Mouse (Mus musculus): ENCODE measurements around the gene Cryzl2. TPM values are rescaled to one million over a fixed set of nuclear protein-coding genes. Genes with fewer than 3 reads are reported as not detected.

Gene Cryzl2
- polyA plus RNA-seq, 1 experiment from 2014 or later = 13.6 TPM

DNA sequence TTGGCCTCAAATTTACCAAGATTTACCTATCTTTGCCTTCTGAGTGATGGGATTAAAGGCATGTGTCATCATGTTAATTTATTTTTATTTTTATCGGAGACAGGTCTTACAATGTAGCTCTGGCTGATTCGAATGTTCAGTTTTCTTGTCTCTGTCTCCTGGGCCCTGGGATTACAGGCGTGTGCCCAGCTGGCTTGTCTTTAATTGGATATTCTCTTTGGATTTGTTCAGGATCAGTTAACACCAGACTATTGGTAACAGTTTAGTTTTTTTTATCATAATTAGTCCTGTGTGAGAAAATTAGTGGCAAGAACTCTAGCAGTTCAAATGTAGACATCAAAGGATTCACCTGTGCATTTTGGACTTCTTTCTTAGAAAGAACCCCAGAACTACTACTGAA, 588 bp upstream of the Cryzl2 start:
- Histone ChIP-seq H3K4me3 (ENCODE audit: low read depth, low read length) (peak overlapping the region; percentile 34; the same call in 1 of the 2 replicates), H3K9me3 (ENCODE audit: control insufficient read depth, low read length) (no peaks in the 10 kb centered on the region), H3K27me3 (replicated peaks; ENCODE audit: control insufficient read depth, insufficient read depth, low read length) (no peaks in the 10 kb centered on the region), H3K4me2 (ENCODE audit: low read depth, low read length) (peak overlapping the region; percentile 60; the same call in 1 of the 2 replicates), H3K27ac (replicated peaks; ENCODE audit: low read depth, low read length) (peak overlapping the region; percentile 48; the same call in 1 of the 2 replicates), H3K9ac (ENCODE audit: low read depth, low read length) (no peak overlapping the region), H3K4me1 (ENCODE audit: control insufficient read depth, insufficient read depth, low read length) (no peaks in the 10 kb centered on the region), H3K36me3 (ENCODE audit: control insufficient read depth, insufficient read depth, low read length) (no peaks in the 10 kb centered on the region)
- DNase-seq (ENCODE audit: low spot score) (no peak), ATAC-seq (ENCODE audit: low read depth) (peak; percentile 45; the same call in 1 of the 2 replicates)
- whole genome bisulfite sequencing = 81% methylated on average over 3 of the region's 3 CpGs

DNA sequence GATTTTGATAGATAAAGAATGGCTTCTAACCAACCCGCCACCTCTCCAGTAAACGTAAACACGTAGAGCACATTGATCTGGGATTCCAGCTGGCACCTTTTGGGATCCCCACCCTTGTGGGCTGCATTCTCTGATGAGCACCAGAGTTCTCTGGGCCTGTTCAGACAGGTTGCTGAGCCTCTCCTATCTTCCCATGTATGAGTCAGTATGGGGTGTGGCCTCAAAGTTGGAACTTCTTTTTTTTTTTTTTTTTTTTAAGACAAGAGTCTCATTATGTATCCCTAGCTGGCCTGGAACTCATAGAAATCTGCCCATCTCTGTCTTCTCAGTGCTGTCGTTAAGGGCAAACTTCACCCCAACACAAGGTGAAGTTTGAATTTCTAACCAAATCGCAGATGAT, 1.5 kb downstream of the Cryzl2 start:
- H3K9ac ChIP-seq (ENCODE audit: low read depth, low read length) = no peak overlapping the region
- H3K36me3 ChIP-seq (ENCODE audit: control insufficient read depth, insufficient read depth, low read length) = no peaks in the 10 kb centered on the region
- no peak overlapping the region for H3K4me2 ChIP-seq (ENCODE audit: low read depth, low read length)
- DNase-seq (ENCODE audit: low spot score) (peak; percentile 79), ATAC-seq (ENCODE audit: low read depth) (0 out of 2 replicates have a peak, but pooled peaks have one; percentile 30)
- no peak overlapping the region for H3K4me3 ChIP-seq (ENCODE audit: low read depth, low read length)
- no peaks in the 10 kb centered on the region for H3K27me3 ChIP-seq (replicated peaks; ENCODE audit: control insufficient read depth, insufficient read depth, low read length)
- H3K9me3 ChIP-seq (ENCODE audit: control insufficient read depth, low read length) = no peaks in the 10 kb centered on the region
- 85% methylated on average over 5 of the region's 5 CpGs for WGBS
- no peaks in the 10 kb centered on the region for H3K4me1 ChIP-seq (ENCODE audit: control insufficient read depth, insufficient read depth, low read length)
- H3K27ac ChIP-seq (replicated peaks; ENCODE audit: low read depth, low read length) = no peak overlapping the region

DNA sequence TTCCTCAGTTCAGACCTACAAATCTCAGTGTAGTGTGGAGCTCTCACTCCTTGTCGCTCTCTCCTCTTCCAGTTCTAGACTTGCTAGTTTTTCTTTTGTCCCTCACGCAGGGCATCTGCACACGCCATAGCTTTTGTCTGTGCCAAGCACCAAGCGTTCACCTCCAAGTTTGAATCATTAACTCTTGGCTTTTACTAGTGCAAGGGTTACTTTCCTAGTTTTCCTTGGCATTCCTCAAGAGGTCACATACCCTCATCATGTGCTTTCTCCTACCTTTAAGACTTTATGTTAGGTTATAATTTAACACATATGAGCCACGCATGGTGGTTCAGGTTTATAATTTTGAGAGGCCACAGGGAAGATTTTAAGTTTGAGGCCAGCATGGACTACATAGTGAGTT, 2.9 kb downstream of the Cryzl2 start:
- no peak for DNase-seq (ENCODE audit: low spot score)

DNA sequence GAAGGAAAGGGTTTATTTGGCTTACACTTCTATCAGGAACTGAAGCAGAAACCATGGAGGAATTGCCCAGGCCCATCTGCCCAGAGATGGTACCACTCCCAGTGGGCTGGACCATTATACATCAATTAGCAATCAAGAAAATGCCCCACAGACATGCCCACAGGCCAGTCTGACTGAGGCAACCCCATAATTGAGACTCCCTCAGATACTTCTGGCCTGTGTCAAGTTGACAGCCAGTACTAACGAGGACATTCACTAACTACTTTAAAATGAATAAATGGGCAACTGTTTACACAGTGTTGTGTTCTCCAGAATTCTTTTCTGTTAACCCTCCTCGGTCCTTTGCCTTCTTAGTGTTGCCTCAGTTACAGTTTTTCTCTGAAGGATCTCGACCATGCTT, 4.0 kb downstream of the Cryzl2 start:
- WGBS = 62% methylated on average over 3 of the region's 3 CpGs
- ATAC-seq (ENCODE audit: low read depth) = peak; percentile 13; the same call in 1 of the 2 replicates

More for the DNA sequence above, 2.9 kb downstream of the Cryzl2 start:
- no peak for ATAC-seq (ENCODE audit: low read depth)
- whole genome bisulfite sequencing = 96% methylated on average over 5 of the region's 5 CpGs
- Histone ChIP-seq H3K9ac (ENCODE audit: low read depth, low read length) (no peak overlapping the region), H3K36me3 (ENCODE audit: control insufficient read depth, insufficient read depth, low read length) (no peaks in the 10 kb centered on the region), H3K4me3 (ENCODE audit: low read depth, low read length) (no peak overlapping the region), H3K4me2 (ENCODE audit: low read depth, low read length) (no peak overlapping the region), H3K9me3 (ENCODE audit: control insufficient read depth, low read length) (no peaks in the 10 kb centered on the region), H3K27me3 (replicated peaks; ENCODE audit: control insufficient read depth, insufficient read depth, low read length) (no peaks in the 10 kb centered on the region), H3K27ac (replicated peaks; ENCODE audit: low read depth, low read length) (no peak overlapping the region), H3K4me1 (ENCODE audit: control insufficient read depth, insufficient read depth, low read length) (no peaks in the 10 kb centered on the region)

DNA sequence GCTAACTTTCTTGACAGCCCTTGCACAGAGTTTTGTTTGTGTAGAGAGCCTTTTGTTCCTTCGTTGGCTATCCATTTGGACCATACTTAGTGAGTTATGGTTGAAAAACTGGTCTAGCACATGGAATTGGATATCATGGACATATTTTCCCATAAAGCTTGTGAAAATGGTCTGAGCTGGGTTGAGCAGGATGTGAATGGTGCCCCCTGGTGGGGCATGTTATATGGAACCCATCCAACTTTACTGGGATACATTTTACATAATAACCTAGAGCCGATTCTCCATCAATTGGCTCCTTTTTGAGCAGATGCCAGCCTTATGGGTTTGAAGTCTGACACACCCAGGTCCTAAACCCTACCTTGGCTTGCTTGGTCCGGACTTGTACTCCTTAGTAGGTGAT, 6.8 kb downstream of the Cryzl2 start:
- no peaks in the 10 kb centered on the region for H3K36me3 ChIP-seq (ENCODE audit: control insufficient read depth, insufficient read depth, low read length)
- ATAC-seq (ENCODE audit: low read depth) = no peak
- 75% methylated on average over 3 of the region's 3 CpGs for WGBS
- H3K9ac ChIP-seq (ENCODE audit: low read depth, low read length) = no peak overlapping the region
- H3K27me3 ChIP-seq (replicated peaks; ENCODE audit: control insufficient read depth, insufficient read depth, low read length) = no peaks in the 10 kb centered on the region
- no peak overlapping the region for H3K4me2 ChIP-seq (ENCODE audit: low read depth, low read length)
- H3K4me3 ChIP-seq (ENCODE audit: low read depth, low read length) = no peak overlapping the region
- H3K27ac ChIP-seq (replicated peaks; ENCODE audit: low read depth, low read length) = no peak overlapping the region
- no peaks in the 10 kb centered on the region for H3K4me1 ChIP-seq (ENCODE audit: control insufficient read depth, insufficient read depth, low read length)
- DNase-seq (ENCODE audit: low spot score) = no peak
- H3K9me3 ChIP-seq (ENCODE audit: control insufficient read depth, low read length) = no peaks in the 10 kb centered on the region

More for the DNA sequence above, 4.0 kb downstream of the Cryzl2 start:
- no peaks in the 10 kb centered on the region for H3K36me3 ChIP-seq (ENCODE audit: control insufficient read depth, insufficient read depth, low read length)
- H3K9ac ChIP-seq (ENCODE audit: low read depth, low read length) = no peak overlapping the region
- no peaks in the 10 kb centered on the region for H3K27me3 ChIP-seq (replicated peaks; ENCODE audit: control insufficient read depth, insufficient read depth, low read length)
- H3K4me3 ChIP-seq (ENCODE audit: low read depth, low read length) = no peak overlapping the region
- no peak overlapping the region for H3K27ac ChIP-seq (replicated peaks; ENCODE audit: low read depth, low read length)
- DNase-seq (ENCODE audit: low spot score) = no peak
- no peaks in the 10 kb centered on the region for H3K9me3 ChIP-seq (ENCODE audit: control insufficient read depth, low read length)
- no peaks in the 10 kb centered on the region for H3K4me1 ChIP-seq (ENCODE audit: control insufficient read depth, insufficient read depth, low read length)
- no peak overlapping the region for H3K4me2 ChIP-seq (ENCODE audit: low read depth, low read length)

DNA sequence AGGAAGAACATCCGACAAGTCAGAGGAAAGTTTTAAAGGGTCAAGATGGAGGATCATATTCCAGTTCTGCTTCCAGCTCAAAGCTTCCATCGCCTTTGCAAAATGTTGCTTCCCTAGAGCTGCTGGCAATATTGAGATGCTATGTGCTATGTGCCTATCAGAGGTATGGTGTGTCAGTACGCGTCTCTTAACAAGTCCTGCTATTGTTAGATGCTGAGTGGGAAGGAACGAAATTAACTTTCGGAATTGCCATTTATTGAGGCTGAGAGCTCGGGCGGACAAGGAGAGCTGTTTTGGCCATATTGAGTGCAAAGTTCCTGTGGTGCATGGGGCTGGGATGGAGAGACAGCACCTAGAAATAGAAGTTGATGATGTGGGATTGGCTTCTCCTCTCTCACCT, 9.5 kb downstream of the Cryzl2 start:
- H3K27me3 ChIP-seq (replicated peaks; ENCODE audit: control insufficient read depth, insufficient read depth, low read length) = no peaks in the 10 kb centered on the region
- H3K9ac ChIP-seq (ENCODE audit: low read depth, low read length) = no peak overlapping the region
- 92% methylated on average over 8 of the region's 8 CpGs for WGBS
- H3K4me1 ChIP-seq (ENCODE audit: control insufficient read depth, insufficient read depth, low read length) = no peaks in the 10 kb centered on the region
- H3K4me3 ChIP-seq (ENCODE audit: low read depth, low read length) = no peak overlapping the region
- ATAC-seq (ENCODE audit: low read depth) (no peak), DNase-seq (ENCODE audit: low spot score) (no peak)
- H3K27ac ChIP-seq (replicated peaks; ENCODE audit: low read depth, low read length) = no peak overlapping the region
- H3K9me3 ChIP-seq (ENCODE audit: control insufficient read depth, low read length) = no peaks in the 10 kb centered on the region
- H3K4me2 ChIP-seq (ENCODE audit: low read depth, low read length) = no peak overlapping the region
- no peaks in the 10 kb centered on the region for H3K36me3 ChIP-seq (ENCODE audit: control insufficient read depth, insufficient read depth, low read length)

DNA sequence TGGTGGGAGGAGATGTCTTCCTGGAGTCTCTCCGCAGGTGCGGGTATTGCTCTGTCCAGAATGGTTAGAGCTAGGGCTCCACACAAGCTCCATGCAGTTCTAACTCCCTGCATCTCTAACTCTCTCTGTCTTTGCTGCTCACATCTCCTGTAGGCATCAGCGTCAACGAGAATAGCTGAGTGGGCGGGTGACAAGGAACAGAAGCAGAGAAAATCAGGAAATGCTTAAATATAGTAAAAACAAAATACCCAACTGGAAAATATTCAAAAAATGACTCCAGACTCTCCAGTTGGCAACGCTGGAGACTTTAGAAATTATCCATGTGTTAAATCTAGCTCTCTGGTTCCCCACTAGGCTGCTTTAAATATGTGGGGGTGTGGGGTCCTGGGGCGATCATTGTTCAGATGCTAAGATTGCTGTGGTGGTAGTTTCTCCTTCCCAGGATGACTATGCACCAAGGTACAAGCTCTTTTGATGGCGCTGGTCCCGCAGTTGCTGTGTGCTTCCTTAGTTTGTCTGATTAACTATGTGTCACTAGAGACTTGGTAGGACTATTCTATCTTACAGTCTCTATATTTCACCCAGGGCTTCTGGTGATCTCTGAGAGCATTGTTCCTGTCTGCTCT, 12.5 kb downstream of the Cryzl2 start:
- Histone ChIP-seq H3K9ac (ENCODE audit: low read depth, low read length) (no peak overlapping the region), H3K27ac (replicated peaks; ENCODE audit: low read depth, low read length) (no peak overlapping the region), H3K27me3 (replicated peaks; ENCODE audit: control insufficient read depth, insufficient read depth, low read length) (no peaks in the 10 kb centered on the region), H3K4me3 (ENCODE audit: low read depth, low read length) (no peak overlapping the region), H3K36me3 (ENCODE audit: control insufficient read depth, insufficient read depth, low read length) (no peaks in the 10 kb centered on the region), H3K4me2 (ENCODE audit: low read depth, low read length) (no peak overlapping the region), H3K9me3 (ENCODE audit: control insufficient read depth, low read length) (no peaks in the 10 kb centered on the region), H3K4me1 (ENCODE audit: control insufficient read depth, insufficient read depth, low read length) (no peaks in the 10 kb centered on the region)
- WGBS = 84% methylated on average over 9 of the region's 9 CpGs
- ATAC-seq (ENCODE audit: low read depth) (no peak), DNase-seq (ENCODE audit: low spot score) (no peak)

DNA sequence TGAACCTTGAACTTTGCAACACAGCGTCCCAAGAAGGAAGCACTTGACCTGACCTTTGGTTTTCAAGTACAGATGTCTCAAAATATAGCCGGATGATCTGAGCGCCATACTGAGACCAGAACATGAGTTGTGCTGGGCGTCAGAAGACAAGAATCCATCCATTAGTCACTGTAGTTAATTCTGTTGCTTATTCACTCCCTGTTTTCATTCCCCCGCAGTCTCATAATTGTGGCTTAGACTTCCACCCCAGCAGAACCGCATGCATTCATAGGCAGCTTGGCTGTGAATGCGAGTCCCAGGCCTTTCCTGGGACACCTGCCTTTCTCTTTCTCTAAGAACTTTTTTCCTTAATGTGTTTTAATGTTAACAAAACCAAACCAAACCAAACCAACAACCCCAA, 14.3 kb downstream of the Cryzl2 start:
- Histone ChIP-seq H3K4me1 (ENCODE audit: control insufficient read depth, insufficient read depth, low read length) (no peaks in the 10 kb centered on the region), H3K9ac (ENCODE audit: low read depth, low read length) (no peak overlapping the region), H3K9me3 (ENCODE audit: control insufficient read depth, low read length) (no peaks in the 10 kb centered on the region), H3K27ac (replicated peaks; ENCODE audit: low read depth, low read length) (no peak overlapping the region), H3K4me2 (ENCODE audit: low read depth, low read length) (no peak overlapping the region), H3K36me3 (ENCODE audit: control insufficient read depth, insufficient read depth, low read length) (no peaks in the 10 kb centered on the region), H3K27me3 (replicated peaks; ENCODE audit: control insufficient read depth, insufficient read depth, low read length) (no peaks in the 10 kb centered on the region), H3K4me3 (ENCODE audit: low read depth, low read length) (no peak overlapping the region)
- ATAC-seq (ENCODE audit: low read depth) = no peak
- DNase-seq (ENCODE audit: low spot score) = no peak
- WGBS = 90% methylated on average over 7 of the region's 7 CpGs

DNA sequence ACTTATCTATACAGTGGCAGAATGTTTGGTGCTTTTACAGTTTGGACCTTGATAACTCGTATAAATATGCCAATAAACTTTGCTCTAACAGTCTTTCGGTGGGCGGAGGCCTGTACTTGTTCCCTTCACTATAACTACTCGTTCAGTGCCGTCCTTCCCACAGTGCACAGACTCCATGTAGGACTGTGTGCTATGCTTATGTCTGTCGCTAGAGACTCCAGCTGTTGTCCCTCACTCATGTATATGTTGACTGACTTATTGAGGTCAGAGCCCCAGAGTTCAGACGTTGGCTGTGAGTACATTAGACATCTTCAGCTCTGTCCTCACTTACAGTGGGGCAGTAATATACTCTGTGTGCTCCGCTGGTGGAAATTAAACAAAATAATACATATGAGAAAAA, 16.5 kb downstream of the Cryzl2 start:
- no peak for DNase-seq (ENCODE audit: low spot score)
- 83% methylated on average over 8 of the region's 8 CpGs for WGBS

More for the DNA sequence above, 16.5 kb downstream of the Cryzl2 start:
- H3K9me3 ChIP-seq (ENCODE audit: control insufficient read depth, low read length) = no peaks in the 10 kb centered on the region
- H3K4me2 ChIP-seq (ENCODE audit: low read depth, low read length) = no peak overlapping the region
- no peak overlapping the region for H3K4me3 ChIP-seq (ENCODE audit: low read depth, low read length)
- no peaks in the 10 kb centered on the region for H3K4me1 ChIP-seq (ENCODE audit: control insufficient read depth, insufficient read depth, low read length)
- H3K27me3 ChIP-seq (replicated peaks; ENCODE audit: control insufficient read depth, insufficient read depth, low read length) = no peaks in the 10 kb centered on the region
- no peaks in the 10 kb centered on the region for H3K36me3 ChIP-seq (ENCODE audit: control insufficient read depth, insufficient read depth, low read length)
- H3K9ac ChIP-seq (ENCODE audit: low read depth, low read length) = no peak overlapping the region
- ATAC-seq (ENCODE audit: low read depth) = no peak
- no peak overlapping the region for H3K27ac ChIP-seq (replicated peaks; ENCODE audit: low read depth, low read length)
